Mouse (Mus musculus) heart, postnatal 0 days (tissue): ENCODE results near the gene Asb16. TPM values are rescaled to one million over a fixed set of nuclear protein-coding genes. Genes with fewer than 3 reads are reported as not detected.

Source experiments
- ATAC-seq: fragments of 200-750 bp; cut with Nextera tagmentation; 2 replicates; pipeline ENCODE4 v1.8.0; 2017; ENCODE audit warnings: low read depth, moderate number of reproducible peaks, moderate library complexity; ENCODE audit not compliant: insufficient read depth
- DNase-seq: peaks from one replicate; pipeline ENCODE4 v3.0.0-alpha.2; 2016; ENCODE audit warnings: low spot score
- H3K27ac ChIP-seq: fragments of 300-500 bp; sonication (generic); 2 replicates; pipeline ENCODE4 v1.5.1; 2014; ENCODE audit warnings: low read depth, mild to moderate bottlenecking
- H3K27me3 ChIP-seq: fragments of 300-500 bp; sonication (generic); 2 replicates; pipeline ENCODE4 v1.6.1; 2014; ENCODE audit warnings: low read length, mixed read lengths; ENCODE audit not compliant: control insufficient read depth, insufficient read depth
- H3K36me3 ChIP-seq: fragments of 300-500 bp; sonication (generic); replicated peaks from 2 replicates; pipeline ENCODE4 v1.6.1; 2014; ENCODE audit warnings: low read length, mixed read lengths; ENCODE audit not compliant: control insufficient read depth, insufficient read depth
- H3K4me1 ChIP-seq: fragments of 300-500 bp; sonication (generic); 2 replicates; pipeline ENCODE4 v1.6.1; 2014; ENCODE audit warnings: antibody characterized with exemption; ENCODE audit not compliant: control insufficient read depth, insufficient read depth
- H3K4me2 ChIP-seq: fragments of 300-500 bp; sonication (generic); 2 replicates; pipeline ENCODE4 v1.6.1; 2014; ENCODE audit warnings: low read depth, mild to moderate bottlenecking, low read length, moderate library complexity
- H3K4me3 ChIP-seq: fragments of 300-500 bp; sonication (generic); 2 replicates; pipeline ENCODE4 v1.5.1; 2014; ENCODE audit warnings: low read depth, low read length
- H3K9ac ChIP-seq: fragments of 300-500 bp; sonication (generic); replicated peaks from 2 replicates; pipeline ENCODE4 v1.6.1; 2014; ENCODE audit warnings: low read depth, low read length, mixed read lengths
- H3K9me3 ChIP-seq: fragments of 300-500 bp; sonication (generic); replicated peaks from 2 replicates; pipeline ENCODE4 v1.6.1; 2016; ENCODE audit warnings: low read length; ENCODE audit not compliant: control insufficient read depth
- CTCF ChIP-seq: IDR thresholded peaks from 2 replicates; pipeline ENCODE4 v1.5.1; 2016; ENCODE audit warnings: antibody characterized with exemption, control low read depth, low read depth
- EP300 ChIP-seq: IDR thresholded peaks from 2 replicates; pipeline ENCODE4 v1.6.1; 2016; ENCODE audit warnings: antibody characterized with exemption, low read depth
- WGBS: fragments of 180-500 bp; shearing (Covaris S2); extraction: QIAGEN DNeasy Blood & Tissue Kit; methylation state at CpG from one replicate; pipeline ENCODE4 v1.1.7; 2014; 5-methylcytosine and 5-hydroxymethylcytosine counted together
- polyA plus RNA-seq: library from polyadenylated mRNA; unstranded; fragments of >200 nt; fragmentation: Nextera tagmentation; extraction: Ambion mirVana; gene quantifications from 2 replicates; pipeline ENCODE4 v1.2.1, GENCODE M21; 2015
- total RNA-seq: library from RNA; depleted of rRNA; stranded (reverse); fragments of >200 nt; gene quantifications from 2 replicates; pipeline ENCODE4 v1.2.3, GENCODE M21; 2014; ENCODE audit warnings: low replicate concordance

Gene Asb16
- total and polyA plus RNA-seq, 2 experiments from 2014 or later, result 0.07 to 0.99 TPM

DNA sequence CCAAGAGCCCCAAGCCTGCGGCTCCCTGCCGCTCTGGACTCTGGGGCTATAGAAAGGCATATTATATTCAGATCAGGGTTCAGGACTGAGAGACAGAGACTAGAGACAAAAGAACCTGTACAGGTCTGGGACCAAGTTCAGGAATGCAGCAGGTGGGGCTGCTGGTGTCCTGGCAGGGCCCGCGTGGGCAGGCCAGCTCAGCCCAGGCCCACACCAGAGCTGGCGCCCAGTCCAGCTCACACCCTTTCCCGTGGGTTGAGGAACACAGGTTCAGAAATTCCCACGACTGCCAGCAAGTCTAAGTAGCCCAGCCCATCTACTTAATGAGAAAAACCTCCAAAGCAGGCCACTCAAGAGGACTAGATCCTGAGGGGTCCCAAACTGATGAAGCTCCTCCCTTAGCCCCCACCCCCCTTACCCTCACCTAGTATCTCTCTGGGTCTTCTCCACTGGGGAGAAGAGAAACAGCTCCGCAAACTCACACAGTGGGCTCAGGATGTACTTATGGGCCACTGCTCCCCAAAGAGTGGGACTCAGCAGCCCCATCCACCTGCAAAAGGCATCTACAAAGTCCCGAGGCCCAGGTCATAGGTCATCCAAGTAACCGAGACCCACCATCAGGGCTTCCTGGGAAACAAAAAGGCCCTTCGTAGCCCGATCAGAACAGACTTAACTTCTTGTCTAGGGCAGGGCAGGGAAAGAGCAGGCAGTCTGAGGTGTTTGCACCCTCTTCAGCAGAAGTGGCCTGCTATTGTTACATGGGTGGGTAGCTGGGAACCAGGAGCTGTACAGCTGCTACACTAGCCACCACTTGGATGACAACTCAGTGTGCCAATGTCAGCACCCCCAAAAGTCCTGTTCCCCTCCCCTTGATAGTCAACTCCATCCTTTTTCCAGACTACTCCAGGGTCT lies 42.2 kb upstream of the Asb16 start:
- Histone ChIP-seq H3K9me3 (no peaks in the 10 kb centered on the region), H3K27ac (no peak overlapping the region), H3K36me3 (peaks cover 2% of the 10 kb centered on the region; the same call in 1 of the 2 replicates), H3K27me3 (no peaks in the 10 kb centered on the region), H3K4me3 (no peak overlapping the region), H3K9ac (no peak overlapping the region), H3K4me2 (no peak overlapping the region), H3K4me1 (peaks cover 50% of the 10 kb centered on the region)
- DNase-seq (no peak), ATAC-seq (no peak)
- 74% methylated on average over 12 of the region's 12 CpGs for WGBS
- TF ChIP-seq CTCF (no peak), EP300 (no peak)

DNA sequence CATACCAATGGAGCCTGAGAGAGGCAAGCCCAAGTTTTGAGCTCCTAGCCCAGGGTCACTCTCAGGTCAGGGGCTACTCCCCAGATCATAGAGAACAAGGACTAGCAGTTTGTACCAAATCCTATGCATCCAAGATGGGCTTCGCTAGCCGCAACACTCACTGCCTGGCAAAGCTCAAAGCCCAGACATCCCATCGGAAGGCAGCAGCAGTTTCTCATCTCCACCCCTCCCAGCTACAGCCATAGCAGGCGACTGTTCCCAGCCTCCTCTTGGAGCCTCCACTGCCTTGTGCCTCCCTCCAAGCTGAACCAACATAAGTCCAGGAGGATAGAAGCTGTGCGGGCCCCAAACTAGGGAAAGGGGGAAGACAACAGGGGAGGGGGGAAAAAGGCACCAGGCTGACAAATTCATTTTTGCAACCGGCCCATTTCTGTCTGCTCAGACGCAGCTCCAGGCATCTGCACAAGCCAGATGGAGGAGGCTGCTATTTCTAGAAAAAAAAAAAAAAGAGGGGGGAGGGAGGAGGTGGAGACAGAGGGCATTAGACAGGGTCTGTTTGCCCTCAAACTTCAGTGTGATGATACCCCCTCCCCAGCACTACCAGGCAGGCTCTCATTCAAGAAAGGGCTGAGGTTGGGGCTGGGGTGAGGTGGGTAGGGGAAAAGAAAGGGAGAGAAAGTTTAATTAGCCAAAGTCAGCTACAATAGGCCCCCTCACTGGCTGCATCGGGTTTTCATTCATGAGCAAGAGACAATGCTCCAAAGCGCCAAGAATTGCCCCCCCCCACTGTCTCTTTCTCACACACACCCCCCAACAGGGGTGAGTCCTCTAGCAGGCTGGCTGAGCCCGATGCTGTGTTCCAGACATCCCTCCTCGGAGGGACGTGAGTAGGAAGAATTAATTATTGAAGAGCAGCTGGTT lies 41.0 kb upstream of the Asb16 start:
- Histone ChIP-seq H3K4me1 (peaks cover 38% of the 10 kb centered on the region), H3K36me3 (no peaks in the 10 kb centered on the region), H3K4me2 (peak overlapping the region; percentile 79), H3K9me3 (no peaks in the 10 kb centered on the region), H3K4me3 (peak overlapping the region; percentile 89; the same call in 1 of the 2 replicates), H3K9ac (no peak overlapping the region), H3K27me3 (no peaks in the 10 kb centered on the region), H3K27ac (no peak overlapping the region)
- ATAC-seq, result no peak
- WGBS, result 30% methylated on average over 12 of the region's 12 CpGs
- TF ChIP-seq CTCF (no peak), EP300 (no peak)
- no peak for DNase-seq

DNA sequence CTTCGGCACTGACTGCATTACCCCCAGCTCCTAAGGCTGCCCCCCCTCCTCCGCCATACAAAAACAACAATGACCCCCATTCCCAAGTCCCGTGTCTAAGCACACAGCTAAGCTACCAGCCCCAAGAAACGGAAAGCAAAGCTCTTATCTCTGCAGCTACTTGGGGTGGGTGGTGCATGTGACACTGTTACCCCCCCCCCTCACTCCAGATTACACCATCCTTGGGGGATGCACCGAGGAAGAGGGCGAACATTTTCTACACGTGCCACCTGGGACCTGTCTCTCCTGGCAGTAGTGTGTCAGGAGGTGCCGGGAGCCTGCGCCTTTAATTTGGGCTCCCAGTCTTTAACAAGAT lies 40.4 kb upstream of the Asb16 start:
- no peak for ATAC-seq
- H3K9ac ChIP-seq, result 0 out of 2 replicates have a peak overlapping the region, but pooled peaks have one; percentile 93
- no peaks in the 10 kb centered on the region for H3K36me3 ChIP-seq
- H3K27ac ChIP-seq, result no peak overlapping the region
- peak overlapping the region; percentile 79 for H3K4me2 ChIP-seq
- H3K27me3 ChIP-seq, result no peaks in the 10 kb centered on the region
- WGBS, result 29% methylated on average over 9 of the region's 9 CpGs
- TF ChIP-seq EP300 (no peak), CTCF (no peak)
- no peaks in the 10 kb centered on the region for H3K9me3 ChIP-seq
- peaks cover 33% of the 10 kb centered on the region for H3K4me1 ChIP-seq
- DNase-seq, result no peak
- H3K4me3 ChIP-seq, result peak overlapping the region; percentile 89

DNA sequence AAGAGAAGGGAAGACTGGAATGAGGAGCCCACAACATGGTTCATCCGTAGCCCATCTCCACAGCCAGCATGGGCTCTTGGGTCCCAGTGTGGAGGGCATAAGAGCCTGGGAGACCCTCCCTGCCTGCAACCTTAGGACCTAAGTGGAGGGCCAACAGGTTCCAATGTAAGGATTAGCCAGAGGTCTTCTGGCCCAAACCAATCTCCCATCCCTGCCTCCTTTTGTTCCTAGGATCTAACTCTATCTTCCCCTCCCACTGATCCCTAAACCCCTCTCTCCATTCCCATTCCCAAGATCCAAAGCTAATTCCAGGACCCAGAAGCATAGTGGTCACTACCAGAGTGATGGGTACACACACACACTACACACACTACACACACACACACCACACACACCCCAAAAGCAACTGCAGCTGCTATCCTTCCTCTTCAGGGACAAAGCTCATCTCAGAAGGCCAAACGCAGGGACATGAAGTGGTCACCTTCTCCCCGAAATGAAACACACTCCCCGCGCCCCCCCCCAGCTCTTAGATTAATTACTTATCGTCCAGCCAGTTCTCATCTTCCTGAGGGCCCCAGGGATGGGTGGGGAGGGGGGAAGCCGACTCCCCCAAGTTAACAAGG lies 39.8 kb upstream of the Asb16 start:
- ATAC-seq, result no peak

DNA sequence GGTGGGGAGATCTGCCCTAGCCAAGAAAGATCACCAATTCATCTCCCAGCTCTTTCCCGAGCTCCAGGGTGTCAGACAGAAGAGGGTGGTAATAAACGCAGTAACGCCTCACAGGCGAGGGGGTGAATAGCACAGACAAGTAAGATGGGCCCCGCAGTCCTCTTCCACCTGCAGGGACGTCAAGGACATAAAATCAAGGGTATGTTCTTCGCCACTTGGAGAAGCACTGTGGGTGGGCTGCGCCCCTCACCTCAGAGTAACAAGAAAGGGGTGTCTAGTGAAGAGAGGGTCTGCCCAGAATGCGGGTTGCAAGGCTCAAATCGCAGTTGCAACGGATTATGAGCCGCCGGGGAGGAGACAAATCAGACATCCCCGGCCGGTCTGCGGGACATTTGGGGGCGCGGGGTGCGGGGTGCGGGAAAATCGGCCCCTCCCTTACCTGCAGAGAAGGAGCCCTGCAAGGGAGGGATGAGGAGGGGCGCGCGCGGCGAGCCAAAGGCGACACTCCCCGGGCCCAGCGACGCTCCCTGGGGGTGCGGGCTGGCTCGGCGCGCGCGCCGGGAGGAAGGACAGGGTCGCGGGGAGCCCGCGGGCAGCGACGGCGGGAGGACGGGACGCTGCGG lies 39.1 kb upstream of the Asb16 start:
- peak; percentile 42 for ATAC-seq

More for the DNA sequence above, 39.8 kb upstream of the Asb16 start:
- peak overlapping the region; percentile 93 for H3K9ac ChIP-seq
- TF ChIP-seq EP300 (no peak), CTCF (no peak)
- H3K27me3 ChIP-seq, result no peaks in the 10 kb centered on the region
- peak overlapping the region; percentile 89 for H3K4me3 ChIP-seq
- H3K27ac ChIP-seq, result no peak overlapping the region
- 12% methylated on average over 7 of the region's 7 CpGs for WGBS
- H3K9me3 ChIP-seq, result no peaks in the 10 kb centered on the region
- no peak for DNase-seq
- H3K4me1 ChIP-seq, result peaks cover 33% of the 10 kb centered on the region
- peak overlapping the region; percentile 79 for H3K4me2 ChIP-seq
- H3K36me3 ChIP-seq, result no peaks in the 10 kb centered on the region

More for the DNA sequence above, 39.1 kb upstream of the Asb16 start:
- H3K36me3 ChIP-seq, result no peaks in the 10 kb centered on the region
- peak overlapping the region; percentile 93 for H3K9ac ChIP-seq
- TF ChIP-seq CTCF, result no peak
- no peak for TF ChIP-seq EP300
- H3K27ac ChIP-seq, result peak overlapping the region; percentile 85
- WGBS, result 1% methylated on average over 36 of the region's 47 CpGs
- peaks cover 30% of the 10 kb centered on the region for H3K4me1 ChIP-seq
- no peaks in the 10 kb centered on the region for H3K27me3 ChIP-seq
- peak overlapping the region; percentile 79 for H3K4me2 ChIP-seq
- H3K4me3 ChIP-seq, result peak overlapping the region; percentile 89
- DNase-seq, result no peak
- H3K9me3 ChIP-seq, result no peaks in the 10 kb centered on the region
